Mouse (Mus musculus): ENCODE measurements around the gene 1700009N14Rik. TPM values are rescaled to one million over a fixed set of nuclear protein-coding genes. Genes with fewer than 3 reads are reported as not detected.

Gene 1700009N14Rik
- polyA plus RNA-seq (2014; fragmentation: Nextera tagmentation; extraction: Ambion mirVana), result not detected in 2 replicates

DNA sequence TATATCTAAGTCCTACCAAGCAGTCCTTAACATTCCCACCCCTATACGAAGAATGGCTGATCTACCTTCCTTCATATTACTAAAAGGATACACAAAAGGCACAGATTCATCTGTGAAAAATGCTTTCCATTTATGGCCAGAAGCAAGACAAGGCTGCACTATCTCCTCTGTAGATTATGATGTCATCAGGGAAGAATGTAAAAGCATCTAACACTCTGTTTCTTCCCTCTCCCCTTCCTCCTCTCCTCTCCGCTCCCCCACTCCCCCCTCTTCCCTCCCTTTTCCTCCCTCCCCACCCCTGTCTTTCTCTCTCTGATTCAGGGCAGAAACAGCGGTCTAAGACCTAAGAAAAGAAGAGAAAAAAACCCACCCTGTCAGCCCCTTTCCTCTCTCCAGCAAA, at the start of gene 1700009N14Rik:
TSS of gene 1700009N14Rik (plus strand) at position 227 of the 400 bp plus-strand sequence.
- H3K4me2 ChIP-seq (ENCODE audit: low read depth, low read length), result no peak within 1 kb of the TSS
- no peak within 1 kb of the TSS for H3K4me3 ChIP-seq (ENCODE audit: low read depth, low read length)
- no peaks in the 10 kb centered on the region for H3K36me3 ChIP-seq (ENCODE audit: control insufficient read depth, insufficient read depth, low read length)
- no peak within 1 kb of the TSS for H3K9ac ChIP-seq (replicated peaks; ENCODE audit: low read depth, low read length)
- H3K9me3 ChIP-seq (ENCODE audit: control insufficient read depth, low read length), result no peaks in the 10 kb centered on the region
- H3K27ac ChIP-seq (ENCODE audit: low read depth, low read length), result no peak within 1 kb of the TSS
- H3K4me1 ChIP-seq (ENCODE audit: control insufficient read depth, insufficient read depth, low read length), result no peaks in the 10 kb centered on the region
- H3K27me3 ChIP-seq (ENCODE audit: control insufficient read depth, insufficient read depth, low read length), result no peaks in the 10 kb centered on the region
- no peak for ATAC-seq (ENCODE audit: low read depth)
- 74% methylated on average over 3 of the region's 3 CpGs for WGBS

DNA sequence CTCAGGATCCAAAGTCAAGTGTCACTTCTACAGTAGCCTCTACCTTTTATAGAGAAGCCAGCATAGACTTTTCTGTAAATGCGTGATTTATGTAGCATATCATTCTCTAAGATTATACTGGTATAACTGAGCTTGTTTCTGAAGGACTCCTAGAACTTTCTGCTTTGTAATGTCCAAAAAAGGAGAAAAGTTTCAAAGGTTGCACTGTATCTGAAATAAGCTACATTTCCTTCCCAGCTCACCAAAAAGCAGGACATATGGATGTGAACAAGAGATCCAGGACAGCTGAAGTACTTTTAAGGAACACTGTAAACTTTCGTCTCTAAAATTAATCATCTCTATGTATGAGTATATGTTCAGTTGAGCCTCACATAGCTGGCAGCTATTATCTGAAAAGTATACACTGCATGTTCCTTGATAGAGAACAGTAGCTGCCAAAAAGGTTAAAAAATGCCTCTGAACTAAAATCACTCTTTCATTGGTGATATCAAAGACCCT, 12.2 kb upstream of the 1700009N14Rik start:
- Histone ChIP-seq H3K4me1 (ENCODE audit: control insufficient read depth, insufficient read depth, low read length) (no peaks in the 10 kb centered on the region), H3K4me2 (ENCODE audit: low read depth, low read length) (no peak overlapping the region), H3K36me3 (ENCODE audit: control insufficient read depth, insufficient read depth, low read length) (no peaks in the 10 kb centered on the region), H3K27ac (ENCODE audit: low read depth, low read length) (no peak overlapping the region), H3K9ac (replicated peaks; ENCODE audit: low read depth, low read length) (no peak overlapping the region), H3K4me3 (ENCODE audit: low read depth, low read length) (no peak overlapping the region), H3K27me3 (ENCODE audit: control insufficient read depth, insufficient read depth, low read length) (no peaks in the 10 kb centered on the region), H3K9me3 (ENCODE audit: control insufficient read depth, low read length) (no peaks in the 10 kb centered on the region)
- WGBS, result 92% methylated on average over 2 of the region's 2 CpGs
- no peak for ATAC-seq (ENCODE audit: low read depth)

DNA sequence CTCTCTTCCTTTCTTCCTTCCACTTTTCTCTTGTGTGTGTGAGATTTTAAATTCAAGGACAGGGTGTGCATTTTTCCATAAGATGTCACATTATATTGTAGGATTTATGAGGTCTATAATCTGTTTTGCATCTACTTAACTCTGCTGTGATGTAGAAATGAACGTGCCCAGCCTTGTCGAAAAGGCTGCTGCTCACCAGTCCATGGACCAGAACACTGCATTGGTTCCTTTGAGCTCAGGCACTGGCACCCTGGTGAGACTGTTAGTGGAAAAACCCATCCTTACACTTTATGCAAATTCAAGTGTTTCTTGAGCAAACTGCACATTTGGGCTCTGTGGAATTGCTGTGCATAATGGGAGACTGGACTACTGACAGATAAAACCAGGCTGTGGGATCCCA, 24.2 kb downstream of the 1700009N14Rik start:
- no peak overlapping the region for H3K4me3 ChIP-seq (ENCODE audit: low read depth, low read length)
- peak; percentile 61; the same call in 1 of the 2 replicates for ATAC-seq (ENCODE audit: low read depth)
- no peaks in the 10 kb centered on the region for H3K36me3 ChIP-seq (ENCODE audit: control insufficient read depth, insufficient read depth, low read length)
- H3K4me2 ChIP-seq (ENCODE audit: low read depth, low read length), result no peak overlapping the region
- no peak overlapping the region for H3K27ac ChIP-seq (ENCODE audit: low read depth, low read length)
- 60% methylated on average over 2 of the region's 2 CpGs for WGBS
- H3K27me3 ChIP-seq (ENCODE audit: control insufficient read depth, insufficient read depth, low read length), result no peaks in the 10 kb centered on the region
- no peaks in the 10 kb centered on the region for H3K4me1 ChIP-seq (ENCODE audit: control insufficient read depth, insufficient read depth, low read length)
- H3K9ac ChIP-seq (replicated peaks; ENCODE audit: low read depth, low read length), result no peak overlapping the region
- H3K9me3 ChIP-seq (ENCODE audit: control insufficient read depth, low read length), result no peaks in the 10 kb centered on the region

DNA sequence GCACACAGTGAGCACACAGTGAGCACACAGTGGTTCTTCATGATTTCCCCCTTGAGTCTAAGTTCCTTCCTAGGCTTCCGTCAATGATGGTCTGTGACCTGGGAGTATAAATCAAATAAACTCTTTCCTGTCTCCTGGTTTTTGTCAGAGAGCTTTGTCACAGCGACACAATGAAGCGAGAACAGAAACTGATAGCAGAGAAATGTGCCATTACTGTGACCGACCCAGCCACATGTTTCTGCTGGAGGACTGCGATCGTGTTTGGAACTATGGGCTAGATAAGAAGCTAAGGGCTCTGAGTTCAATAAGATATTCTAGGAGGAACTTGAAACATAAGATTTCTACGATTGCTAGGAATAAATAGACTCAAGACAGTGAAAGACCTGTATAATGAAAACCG, 36.3 kb downstream of the 1700009N14Rik start:
- no peak for ATAC-seq (ENCODE audit: low read depth)
- H3K4me3 ChIP-seq (ENCODE audit: low read depth, low read length), result no peak overlapping the region
- no peaks in the 10 kb centered on the region for H3K27me3 ChIP-seq (ENCODE audit: control insufficient read depth, insufficient read depth, low read length)
- 85% methylated on average over 8 of the region's 8 CpGs for WGBS
- no peak overlapping the region for H3K9ac ChIP-seq (replicated peaks; ENCODE audit: low read depth, low read length)
- H3K4me2 ChIP-seq (ENCODE audit: low read depth, low read length), result no peak overlapping the region
- no peak overlapping the region for H3K27ac ChIP-seq (ENCODE audit: low read depth, low read length)
- H3K9me3 ChIP-seq (ENCODE audit: control insufficient read depth, low read length), result no peaks in the 10 kb centered on the region
- no peaks in the 10 kb centered on the region for H3K4me1 ChIP-seq (ENCODE audit: control insufficient read depth, insufficient read depth, low read length)
- H3K36me3 ChIP-seq (ENCODE audit: control insufficient read depth, insufficient read depth, low read length), result no peaks in the 10 kb centered on the region

DNA sequence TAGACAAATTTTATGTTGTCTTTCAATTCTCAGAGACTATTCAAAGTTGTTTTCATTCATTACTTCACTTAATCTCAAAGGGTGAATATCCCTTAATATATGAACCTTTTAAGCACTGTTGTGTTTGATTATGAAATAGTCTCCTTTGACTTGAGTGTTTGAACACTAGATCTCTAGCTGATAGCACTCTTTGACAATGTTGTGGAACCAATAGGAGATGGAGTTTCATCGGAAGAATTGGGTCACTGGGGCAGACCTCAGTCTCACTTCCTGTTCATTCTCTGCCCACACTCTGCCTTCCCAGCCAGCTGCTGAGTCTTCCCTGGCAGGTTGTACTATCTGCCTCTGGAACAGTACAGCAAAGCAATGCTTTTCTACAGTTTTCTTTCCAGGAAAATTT, 43.5 kb downstream of the 1700009N14Rik start:
- no peaks in the 10 kb centered on the region for H3K4me1 ChIP-seq (ENCODE audit: control insufficient read depth, insufficient read depth, low read length)
- H3K9me3 ChIP-seq (ENCODE audit: control insufficient read depth, low read length), result no peaks in the 10 kb centered on the region
- ATAC-seq (ENCODE audit: low read depth), result no peak
- no peaks in the 10 kb centered on the region for H3K36me3 ChIP-seq (ENCODE audit: control insufficient read depth, insufficient read depth, low read length)
- no peak overlapping the region for H3K9ac ChIP-seq (replicated peaks; ENCODE audit: low read depth, low read length)
- H3K4me3 ChIP-seq (ENCODE audit: low read depth, low read length), result no peak overlapping the region
- no peak overlapping the region for H3K4me2 ChIP-seq (ENCODE audit: low read depth, low read length)
- WGBS, result 77% methylated on average over 1 of the region's 1 CpGs
- H3K27ac ChIP-seq (ENCODE audit: low read depth, low read length), result no peak overlapping the region
- no peaks in the 10 kb centered on the region for H3K27me3 ChIP-seq (ENCODE audit: control insufficient read depth, insufficient read depth, low read length)

DNA sequence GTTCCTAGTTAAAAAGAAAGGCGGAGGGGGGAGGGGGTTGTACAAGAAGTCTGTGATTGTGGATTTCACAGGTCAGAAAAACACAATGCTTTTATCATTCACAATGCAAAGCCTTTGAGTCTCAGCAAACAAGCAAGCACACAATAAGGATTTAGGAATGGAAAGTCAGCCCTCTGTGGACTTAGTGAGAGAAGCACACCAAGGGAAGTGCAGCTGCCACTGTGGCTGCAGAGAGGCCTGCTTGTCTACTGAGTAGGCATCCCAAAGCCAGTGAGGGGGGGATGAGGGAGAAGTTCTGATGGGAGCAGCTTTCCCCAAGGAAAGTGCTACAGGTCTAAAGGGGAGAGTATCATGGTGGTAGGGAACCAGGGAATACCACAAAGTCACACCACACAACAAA, 45.8 kb downstream of the 1700009N14Rik start:
- no peak overlapping the region for H3K4me2 ChIP-seq (ENCODE audit: low read depth, low read length)
- WGBS, result 72% methylated on average over 1 of the region's 1 CpGs
- no peak for ATAC-seq (ENCODE audit: low read depth)

More for the DNA sequence above, 45.8 kb downstream of the 1700009N14Rik start:
- Histone ChIP-seq H3K4me3 (ENCODE audit: low read depth, low read length) (no peak overlapping the region), H3K27ac (ENCODE audit: low read depth, low read length) (no peak overlapping the region), H3K4me1 (ENCODE audit: control insufficient read depth, insufficient read depth, low read length) (no peaks in the 10 kb centered on the region), H3K27me3 (ENCODE audit: control insufficient read depth, insufficient read depth, low read length) (no peaks in the 10 kb centered on the region), H3K36me3 (ENCODE audit: control insufficient read depth, insufficient read depth, low read length) (no peaks in the 10 kb centered on the region), H3K9ac (replicated peaks; ENCODE audit: low read depth, low read length) (no peak overlapping the region), H3K9me3 (ENCODE audit: control insufficient read depth, low read length) (no peaks in the 10 kb centered on the region)

All from neural tube, embryonic 14.5 days (tissue).